Mouse (Mus musculus) brain, embryonic 14.5 days (tissue): ENCODE measurements around the gene D8Ertd738e.

ENCODE experiments used
- CTCF ChIP-seq: fragments of 200-500 bp; IDR thresholded peaks from 2 replicates; pipeline ENCODE4 v1.5.1; 2012; ENCODE audit warnings: inconsistent platforms, mild to moderate bottlenecking, moderate library complexity, borderline replicate concordance; ENCODE audit not compliant: insufficient read depth, insufficient read length; ENCODE audit errors: extremely low read depth
- POLR2A ChIP-seq: fragments of 200-500 bp; IDR thresholded peaks from 2 replicates; pipeline ENCODE4 v1.6.1; 2012; ENCODE audit warnings: mild to moderate bottlenecking, inconsistent platforms, borderline replicate concordance; ENCODE audit not compliant: poor library complexity, insufficient read depth, insufficient read length, severe bottlenecking; ENCODE audit errors: extremely low read depth

DNA sequence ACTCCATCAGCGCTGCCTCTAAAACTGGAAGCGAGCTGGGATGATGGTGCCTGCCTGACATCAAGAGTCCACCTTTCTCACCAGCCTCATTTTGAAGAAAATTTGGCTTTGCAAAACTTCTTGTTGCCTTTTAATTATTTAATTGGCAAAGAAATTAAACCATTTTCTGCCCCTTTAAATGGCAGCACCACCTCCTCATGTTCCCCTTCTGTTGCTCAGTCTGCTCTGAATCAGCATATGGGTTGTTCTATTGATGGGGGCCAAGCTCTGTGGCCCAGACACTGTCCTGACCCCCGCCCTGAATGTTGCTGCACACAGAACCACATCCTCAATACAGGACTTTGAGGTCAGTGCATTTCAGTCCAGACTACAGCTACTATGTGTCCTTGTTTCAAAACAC, 24.4 kb upstream of the D8Ertd738e start:
- TF ChIP-seq CTCF: no peak
- TF ChIP-seq POLR2A: no peak
